Mouse (Mus musculus): ENCODE measurements at regions not wholly inside any gene's neighbourhood (a gene's known extent, or its start where the extent isn't known, plus 50 kb on each side); places are given as distances from the start of the nearest gene placed in this dataset.

DNA sequence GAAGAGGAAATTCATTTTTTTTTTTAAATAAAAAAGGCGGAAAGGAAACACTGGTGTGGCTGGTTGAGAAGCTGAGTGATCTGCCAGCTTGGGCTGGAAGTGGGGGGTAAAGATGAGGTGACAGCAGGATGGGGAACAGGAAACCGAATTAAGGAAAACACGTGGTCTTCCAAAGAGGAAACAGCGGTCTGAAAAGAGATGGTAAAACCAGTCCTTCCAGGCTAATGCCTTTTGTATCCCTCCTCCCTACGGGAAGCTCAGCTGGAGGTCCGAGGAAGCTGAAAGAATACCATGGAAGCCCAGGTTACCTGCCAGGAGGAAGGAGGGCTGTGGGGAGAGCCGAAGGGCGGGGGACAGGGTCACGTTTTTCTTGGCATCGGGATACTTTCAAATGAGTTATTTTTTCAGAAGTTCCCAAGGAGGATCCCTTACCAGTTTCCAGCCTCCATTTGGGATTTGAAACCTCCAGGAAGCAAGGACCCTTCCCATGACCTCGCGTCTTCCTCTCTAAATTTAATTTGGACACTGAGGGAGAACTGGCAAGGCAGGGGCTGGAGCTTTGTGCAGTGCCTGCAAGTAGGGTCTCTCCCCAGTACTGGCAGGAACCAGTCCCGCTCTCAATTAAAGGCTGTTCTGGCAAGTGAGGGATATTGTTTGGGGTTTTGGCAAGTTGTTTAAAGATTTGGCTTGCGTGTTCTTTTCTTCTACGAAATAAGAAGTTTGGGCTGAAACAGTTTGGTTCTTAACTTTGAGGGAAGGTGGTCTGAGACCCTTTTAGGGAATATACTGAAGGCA, 203.6 kb upstream of the Ankrd55 start:
- H3K27ac ChIP-seq (replicated peaks), result no peak overlapping the region
- H3K4me1 ChIP-seq (replicated peaks), result peaks cover 6% of the 10 kb centered on the region; the same call in 1 of the 2 replicates
- H3K9me3 ChIP-seq, result no peaks in the 10 kb centered on the region
- no peaks in the 10 kb centered on the region for H3K36me3 ChIP-seq
- H3K4me3 ChIP-seq, result no peak overlapping the region
- H3K27me3 ChIP-seq, result no peaks in the 10 kb centered on the region
- 59% methylated on average over 15 of the region's 15 CpGs for WGBS
- H3K4me2 ChIP-seq, result no peak overlapping the region
- ATAC-seq (ENCODE audit: low read depth), result no peak
- no peak overlapping the region for H3K9ac ChIP-seq

DNA sequence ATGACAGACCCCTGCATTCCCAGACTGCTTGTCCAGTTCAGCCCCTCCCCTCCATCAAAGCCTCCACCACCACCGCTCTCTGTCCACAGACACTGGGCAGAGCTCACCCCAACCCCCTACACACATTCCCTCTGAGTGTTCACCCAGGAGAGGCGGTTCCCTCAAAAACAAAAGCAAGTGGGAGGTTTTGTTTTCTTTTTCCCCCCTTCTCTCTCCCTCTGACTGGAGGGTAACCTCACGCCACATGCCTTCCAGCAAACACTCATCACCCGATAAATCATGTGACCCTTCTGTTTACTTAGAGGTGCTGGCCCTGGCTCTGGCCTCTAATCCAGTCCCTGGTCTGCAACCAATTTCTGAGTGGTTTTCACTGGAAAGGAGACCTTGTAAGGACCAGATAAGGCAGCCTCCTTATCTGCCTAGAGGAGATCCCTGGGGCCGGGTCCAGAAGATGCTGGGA, 199.9 kb upstream of the Ankrd55 start:
- peaks cover 6% of the 10 kb centered on the region; the same call in 1 of the 2 replicates for H3K4me1 ChIP-seq (replicated peaks)
- 19% methylated on average over 5 of the region's 5 CpGs for WGBS
- no peaks in the 10 kb centered on the region for H3K9me3 ChIP-seq
- no peak overlapping the region for H3K4me2 ChIP-seq
- no peaks in the 10 kb centered on the region for H3K27me3 ChIP-seq
- H3K27ac ChIP-seq (replicated peaks), result no peak overlapping the region
- ATAC-seq (ENCODE audit: low read depth), result no peak
- H3K36me3 ChIP-seq, result no peaks in the 10 kb centered on the region
- no peak overlapping the region for H3K9ac ChIP-seq
- H3K4me3 ChIP-seq, result no peak overlapping the region

DNA sequence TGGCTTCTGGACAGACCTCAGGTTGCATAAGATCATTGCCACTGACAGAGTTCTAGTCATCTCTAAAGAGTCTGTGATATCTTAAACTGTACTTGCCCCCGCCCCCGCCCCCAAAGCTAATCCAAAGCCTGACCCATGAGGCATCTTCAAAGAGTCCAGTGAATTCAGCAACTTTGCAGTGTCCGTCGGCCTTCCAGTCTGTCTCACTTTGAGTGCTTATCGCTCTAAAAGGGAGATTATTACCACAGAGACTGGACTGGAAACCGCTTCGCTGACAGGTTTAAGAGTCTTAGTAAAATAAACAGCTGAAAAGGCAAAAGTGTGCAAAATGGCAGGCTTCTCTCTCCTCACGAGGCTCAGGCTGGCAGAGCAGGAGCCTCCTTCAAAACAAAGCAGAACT, 197.5 kb upstream of the Ankrd55 start:
- Histone ChIP-seq H3K27ac (replicated peaks) (no peak overlapping the region), H3K4me2 (no peak overlapping the region), H3K4me3 (no peak overlapping the region), H3K36me3 (no peaks in the 10 kb centered on the region), H3K9me3 (no peaks in the 10 kb centered on the region), H3K9ac (no peak overlapping the region), H3K27me3 (no peaks in the 10 kb centered on the region), H3K4me1 (replicated peaks) (peaks cover 6% of the 10 kb centered on the region; the same call in 1 of the 2 replicates)
- no peak for ATAC-seq (ENCODE audit: low read depth)
- WGBS, result 77% methylated on average over 8 of the region's 8 CpGs

DNA sequence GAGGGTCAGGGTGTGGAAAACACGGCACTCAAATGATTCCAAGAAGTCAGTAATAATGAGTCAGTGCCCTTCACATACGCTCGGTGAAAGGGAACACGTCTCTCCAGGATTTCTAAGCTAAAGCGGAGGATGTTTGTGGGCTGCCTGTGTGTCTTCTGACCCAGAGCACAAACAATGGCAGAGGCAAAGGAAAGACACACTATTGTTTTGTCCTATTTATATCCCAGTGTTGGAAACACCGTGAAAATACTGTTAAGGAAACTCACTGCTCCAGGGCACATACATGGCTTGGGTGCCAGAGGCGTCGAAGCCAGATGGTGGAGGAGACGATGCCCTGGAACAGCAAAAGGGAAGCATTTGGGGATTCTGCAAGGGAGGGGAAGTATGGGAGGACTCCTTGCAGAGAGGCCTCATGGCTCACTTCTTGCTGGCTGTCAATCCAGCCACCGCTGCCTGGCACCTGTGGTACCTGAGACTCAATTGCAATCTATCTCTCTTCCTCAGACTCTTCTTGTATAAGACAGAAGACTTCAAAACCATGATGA, 192.6 kb upstream of the Ankrd55 start:
- no peaks in the 10 kb centered on the region for H3K9me3 ChIP-seq
- 74% methylated on average over 10 of the region's 10 CpGs for WGBS
- no peak overlapping the region for H3K4me3 ChIP-seq
- peaks cover 10% of the 10 kb centered on the region for H3K4me1 ChIP-seq (replicated peaks)
- H3K27ac ChIP-seq (replicated peaks), result no peak overlapping the region
- no peak overlapping the region for H3K9ac ChIP-seq
- H3K36me3 ChIP-seq, result no peaks in the 10 kb centered on the region
- no peak for ATAC-seq (ENCODE audit: low read depth)
- H3K27me3 ChIP-seq, result 0 out of 2 replicates have a peak, but pooled peaks cover 3% of the 10 kb centered on the region
- no peak overlapping the region for H3K4me2 ChIP-seq

DNA sequence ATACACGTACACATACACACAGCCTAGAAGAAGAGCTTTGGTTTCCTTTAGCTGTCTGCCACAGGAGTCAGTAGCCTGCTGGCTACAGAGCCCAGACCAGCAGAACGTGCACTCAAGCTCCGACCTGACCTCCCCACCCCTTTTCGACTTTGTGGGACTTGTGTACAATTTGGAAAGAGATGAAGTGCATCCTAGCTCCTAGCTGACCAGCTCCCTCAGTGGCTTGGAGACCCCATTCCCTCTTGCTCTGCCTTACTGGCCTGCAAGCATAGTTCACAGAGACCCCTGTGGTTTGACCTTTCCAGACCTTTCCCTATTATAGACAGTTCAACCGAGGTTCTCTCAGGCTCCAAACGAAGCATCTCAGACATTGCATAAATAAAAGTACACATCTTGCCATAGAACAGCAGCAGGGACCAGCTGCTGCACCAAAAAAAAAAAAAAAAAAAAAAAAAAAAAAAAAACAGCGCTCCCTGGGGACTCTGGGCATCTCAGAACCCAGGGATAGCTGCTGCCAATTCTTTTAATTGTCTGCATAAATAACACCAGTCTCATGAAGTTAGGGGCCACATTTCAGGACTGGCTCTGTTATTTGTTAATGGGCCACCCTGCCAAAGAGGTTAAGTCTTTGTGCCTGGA, 188.2 kb upstream of the Ankrd55 start:
- peak overlapping the region; percentile 59 for H3K4me2 ChIP-seq
- peak; percentile 51 for ATAC-seq (ENCODE audit: low read depth)
- H3K27ac ChIP-seq (replicated peaks), result peak overlapping the region; percentile 86
- H3K36me3 ChIP-seq, result no peaks in the 10 kb centered on the region
- H3K4me1 ChIP-seq (replicated peaks), result peaks cover 20% of the 10 kb centered on the region
- H3K4me3 ChIP-seq, result peak overlapping the region; percentile 42
- H3K27me3 ChIP-seq, result 0 out of 2 replicates have a peak, but pooled peaks cover 3% of the 10 kb centered on the region
- H3K9ac ChIP-seq, result peak overlapping the region; percentile 70
- no peaks in the 10 kb centered on the region for H3K9me3 ChIP-seq
- 40% methylated on average over 7 of the region's 7 CpGs for WGBS

DNA sequence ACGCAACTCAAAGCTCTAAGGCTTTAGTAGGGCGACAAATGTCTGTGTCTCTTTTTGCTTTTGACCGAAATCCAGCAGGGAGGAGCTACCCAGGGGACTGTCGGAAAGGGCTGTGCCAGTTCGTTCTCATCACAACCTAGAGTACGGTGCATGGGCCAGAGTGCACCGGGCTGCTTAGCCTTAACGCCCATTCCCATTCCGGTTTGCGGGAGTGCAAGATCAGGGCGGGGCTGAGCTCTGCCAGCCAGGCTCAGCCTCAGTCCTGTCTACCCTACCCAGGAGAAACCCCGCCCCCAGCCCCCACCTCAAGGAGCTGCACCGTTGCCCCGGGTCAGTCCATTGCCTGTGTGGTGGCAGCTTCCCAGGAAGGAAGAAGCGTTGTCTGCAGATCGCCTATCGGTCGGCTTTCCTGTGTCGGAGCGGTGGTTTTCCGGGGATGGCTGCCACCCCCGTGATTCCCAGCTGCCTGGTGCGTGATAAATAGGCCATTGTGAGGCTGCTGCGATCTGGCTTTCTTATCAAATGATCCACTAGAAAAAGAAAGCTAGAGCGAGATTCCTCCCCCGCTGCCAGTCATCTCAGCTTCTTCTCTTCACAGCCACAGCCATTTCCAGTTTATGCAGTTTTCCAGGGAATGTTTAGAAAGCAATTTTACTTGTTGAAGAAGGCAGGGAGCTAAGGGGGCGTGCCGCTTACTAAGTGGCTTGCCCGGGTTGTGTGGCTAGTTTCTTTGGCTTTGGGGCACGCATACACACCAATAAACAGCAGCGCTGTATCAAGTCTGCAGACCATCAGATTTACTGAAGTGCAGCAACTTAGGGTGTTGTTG, 187.4 kb upstream of the Ankrd55 start:
- peak overlapping the region; percentile 86 for H3K27ac ChIP-seq (replicated peaks)
- peaks cover 20% of the 10 kb centered on the region for H3K4me1 ChIP-seq (replicated peaks)
- no peaks in the 10 kb centered on the region for H3K36me3 ChIP-seq
- H3K4me3 ChIP-seq, result peak overlapping the region; percentile 42
- H3K27me3 ChIP-seq, result 0 out of 2 replicates have a peak, but pooled peaks cover 3% of the 10 kb centered on the region
- peak; percentile 95 for ATAC-seq (ENCODE audit: low read depth)
- under 1% methylated on average over 31 of the region's 31 CpGs for WGBS
- H3K9me3 ChIP-seq, result no peaks in the 10 kb centered on the region
- peak overlapping the region; percentile 59 for H3K4me2 ChIP-seq
- H3K9ac ChIP-seq, result peak overlapping the region; percentile 70

DNA sequence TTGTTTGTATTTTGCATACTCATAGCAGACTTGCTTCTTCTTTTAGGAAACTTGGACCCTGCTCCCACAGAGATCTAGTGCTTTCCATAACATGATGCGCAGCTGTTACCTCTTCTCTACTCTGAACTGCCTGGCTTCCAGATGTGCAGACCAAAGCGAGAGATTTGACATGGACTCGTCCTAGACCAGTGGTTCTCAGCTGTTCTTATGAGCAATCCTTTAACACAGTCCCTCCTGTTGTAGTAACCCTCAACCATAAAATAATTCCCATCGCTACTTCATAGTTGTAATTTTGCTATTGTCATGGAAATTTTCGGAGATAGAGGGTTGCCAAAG, 186.9 kb upstream of the Ankrd55 start:
- H3K9ac ChIP-seq, result peak overlapping the region; percentile 70
- H3K9me3 ChIP-seq, result no peaks in the 10 kb centered on the region
- peak overlapping the region; percentile 42 for H3K4me3 ChIP-seq
- 29% methylated on average over 5 of the region's 5 CpGs for WGBS
- H3K4me2 ChIP-seq, result peak overlapping the region; percentile 59
- ATAC-seq (ENCODE audit: low read depth), result peak; percentile 45
- H3K36me3 ChIP-seq, result no peaks in the 10 kb centered on the region
- H3K4me1 ChIP-seq (replicated peaks), result peaks cover 20% of the 10 kb centered on the region
- 0 out of 2 replicates have a peak, but pooled peaks cover 3% of the 10 kb centered on the region for H3K27me3 ChIP-seq
- peak overlapping the region; percentile 86 for H3K27ac ChIP-seq (replicated peaks)

DNA sequence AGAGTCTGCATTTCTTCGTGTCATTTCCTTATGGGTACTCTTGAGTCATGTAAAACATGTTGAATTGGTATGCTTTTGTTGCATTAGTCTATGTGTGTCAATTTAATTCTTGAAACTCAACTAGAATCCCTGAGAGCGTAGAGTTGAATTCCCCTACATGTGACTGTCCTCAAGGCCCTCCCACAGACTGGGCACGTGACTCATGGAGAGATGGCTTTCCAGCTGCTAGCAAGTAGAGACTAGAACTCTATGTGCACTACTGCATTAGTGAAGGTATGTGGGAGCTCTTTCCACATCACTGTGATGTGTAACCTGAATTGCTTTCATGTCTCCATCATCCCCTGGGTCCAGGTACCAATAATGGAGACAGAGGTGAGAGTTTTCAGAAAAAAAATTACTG, 182.3 kb upstream of the Ankrd55 start:
- 91% methylated on average over 3 of the region's 3 CpGs for WGBS
- no peaks in the 10 kb centered on the region for H3K36me3 ChIP-seq
- ATAC-seq (ENCODE audit: low read depth), result no peak

DNA sequence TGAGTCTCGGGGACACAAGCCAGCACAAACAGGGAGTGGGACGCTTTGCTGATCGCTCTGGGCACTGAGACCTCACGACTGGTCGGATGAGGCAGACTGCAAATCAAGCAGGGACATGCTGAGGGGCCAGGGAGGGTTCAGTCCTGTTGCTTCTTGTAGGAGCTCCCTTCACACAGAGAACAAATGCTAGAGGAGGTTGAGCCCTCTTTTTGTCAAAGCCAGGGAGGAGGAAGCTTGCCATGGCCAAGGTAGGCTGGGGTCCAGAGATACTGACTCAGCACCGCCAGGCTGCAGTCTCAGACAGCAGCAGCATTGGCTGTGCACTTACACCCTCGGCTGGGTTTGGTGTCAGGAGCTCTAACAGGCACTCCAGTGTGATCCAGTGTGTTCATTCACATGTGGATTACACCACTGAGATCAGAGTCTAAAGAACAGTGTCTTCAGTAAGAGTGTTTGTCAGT, 173.5 kb upstream of the Ankrd55 start:
- Histone ChIP-seq H3K4me3 (no peak overlapping the region), H3K27ac (replicated peaks) (no peak overlapping the region), H3K4me1 (replicated peaks) (peaks cover 12% of the 10 kb centered on the region), H3K9me3 (no peaks in the 10 kb centered on the region), H3K27me3 (peaks cover 4% of the 10 kb centered on the region; the same call in 1 of the 2 replicates), H3K9ac (no peak overlapping the region), H3K4me2 (no peak overlapping the region), H3K36me3 (no peaks in the 10 kb centered on the region)
- no peak for ATAC-seq (ENCODE audit: low read depth)
- 82% methylated on average over 7 of the region's 7 CpGs for WGBS

More for the DNA sequence above, 182.3 kb upstream of the Ankrd55 start:
- Histone ChIP-seq H3K9me3 (no peaks in the 10 kb centered on the region), H3K4me1 (replicated peaks) (peaks cover 9% of the 10 kb centered on the region), H3K4me3 (no peak overlapping the region), H3K27ac (replicated peaks) (no peak overlapping the region), H3K4me2 (no peak overlapping the region), H3K9ac (no peak overlapping the region), H3K27me3 (no peaks in the 10 kb centered on the region)

DNA sequence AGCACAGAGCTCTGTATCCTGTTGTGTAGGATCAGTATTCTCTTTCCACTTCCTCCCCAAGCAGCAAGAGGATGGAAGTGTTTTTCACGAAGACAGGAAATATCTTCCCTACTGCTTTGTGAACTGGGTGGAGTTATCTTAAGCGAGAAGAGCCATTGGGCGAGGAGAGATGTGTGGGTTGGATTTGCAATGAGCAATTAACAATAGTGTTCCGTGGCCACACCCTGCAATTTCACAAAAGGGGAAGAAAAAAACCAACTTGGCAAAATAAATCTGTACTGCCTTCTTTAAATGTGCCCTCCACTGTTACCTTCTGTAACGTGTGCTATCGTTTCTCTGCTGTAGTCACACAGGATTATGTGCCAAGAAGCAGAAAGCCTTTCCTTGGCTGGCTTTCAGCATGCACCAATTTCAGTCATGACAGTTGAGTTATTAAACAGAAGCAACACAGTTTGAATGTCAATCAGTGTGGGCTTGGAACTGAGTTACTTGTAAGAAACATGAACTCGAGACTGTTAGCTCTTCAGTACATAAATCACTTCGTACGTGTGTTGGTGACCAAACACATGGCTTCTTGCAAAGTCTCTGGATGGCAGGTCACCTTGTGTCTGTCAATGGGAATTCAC, 172.0 kb upstream of the Ankrd55 start:
- Histone ChIP-seq H3K4me1 (replicated peaks) (peaks cover 27% of the 10 kb centered on the region), H3K27ac (replicated peaks) (peak overlapping the region; percentile 28; the same call in 1 of the 2 replicates), H3K36me3 (no peaks in the 10 kb centered on the region), H3K27me3 (peaks cover 4% of the 10 kb centered on the region; the same call in 1 of the 2 replicates), H3K9me3 (no peaks in the 10 kb centered on the region), H3K4me2 (no peak overlapping the region), H3K9ac (no peak overlapping the region), H3K4me3 (no peak overlapping the region)
- no peak for ATAC-seq (ENCODE audit: low read depth)
- WGBS, result 67% methylated on average over 9 of the region's 9 CpGs

DNA sequence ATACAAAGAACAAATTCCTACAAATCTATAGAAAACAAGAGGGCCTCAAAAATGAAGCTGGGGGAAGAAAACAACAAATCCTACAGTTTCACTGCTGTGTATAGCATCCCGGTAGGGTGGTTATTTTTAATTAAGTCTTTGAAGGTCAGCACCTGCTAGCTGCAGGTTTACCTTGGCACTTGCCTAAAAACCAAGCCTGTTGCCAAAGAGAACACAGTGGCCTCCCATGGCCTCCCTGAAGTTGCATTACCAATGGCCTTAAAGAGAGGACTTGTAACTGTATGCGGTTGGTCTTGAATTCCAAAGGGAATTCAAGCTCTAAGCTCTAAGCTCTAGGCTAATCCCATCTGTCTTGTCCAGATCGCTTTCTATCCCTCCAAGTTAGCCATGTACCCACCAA, 169.7 kb upstream of the Ankrd55 start:
- ATAC-seq (ENCODE audit: low read depth), result no peak
- WGBS, result 86% methylated on average over 3 of the region's 3 CpGs
- H3K4me3 ChIP-seq, result no peak overlapping the region

More for the DNA sequence above, 169.7 kb upstream of the Ankrd55 start:
- H3K9me3 ChIP-seq, result no peaks in the 10 kb centered on the region
- no peak overlapping the region for H3K4me2 ChIP-seq
- H3K27ac ChIP-seq (replicated peaks), result no peak overlapping the region
- H3K36me3 ChIP-seq, result no peaks in the 10 kb centered on the region
- no peak overlapping the region for H3K9ac ChIP-seq
- peaks cover 30% of the 10 kb centered on the region for H3K4me1 ChIP-seq (replicated peaks)
- H3K27me3 ChIP-seq, result peaks cover 7% of the 10 kb centered on the region; the same call in 1 of the 2 replicates

Data from neural tube, embryonic 13.5 days (tissue).